Mouse (Mus musculus): ENCODE results near the gene Cbfb. TPM values are rescaled to one million over a fixed set of nuclear protein-coding genes. Genes with fewer than 3 reads are reported as not detected.

Cbfb gene
- polyA plus RNA-seq, 1 experiment from 2014 or later = 60.0 TPM

DNA sequence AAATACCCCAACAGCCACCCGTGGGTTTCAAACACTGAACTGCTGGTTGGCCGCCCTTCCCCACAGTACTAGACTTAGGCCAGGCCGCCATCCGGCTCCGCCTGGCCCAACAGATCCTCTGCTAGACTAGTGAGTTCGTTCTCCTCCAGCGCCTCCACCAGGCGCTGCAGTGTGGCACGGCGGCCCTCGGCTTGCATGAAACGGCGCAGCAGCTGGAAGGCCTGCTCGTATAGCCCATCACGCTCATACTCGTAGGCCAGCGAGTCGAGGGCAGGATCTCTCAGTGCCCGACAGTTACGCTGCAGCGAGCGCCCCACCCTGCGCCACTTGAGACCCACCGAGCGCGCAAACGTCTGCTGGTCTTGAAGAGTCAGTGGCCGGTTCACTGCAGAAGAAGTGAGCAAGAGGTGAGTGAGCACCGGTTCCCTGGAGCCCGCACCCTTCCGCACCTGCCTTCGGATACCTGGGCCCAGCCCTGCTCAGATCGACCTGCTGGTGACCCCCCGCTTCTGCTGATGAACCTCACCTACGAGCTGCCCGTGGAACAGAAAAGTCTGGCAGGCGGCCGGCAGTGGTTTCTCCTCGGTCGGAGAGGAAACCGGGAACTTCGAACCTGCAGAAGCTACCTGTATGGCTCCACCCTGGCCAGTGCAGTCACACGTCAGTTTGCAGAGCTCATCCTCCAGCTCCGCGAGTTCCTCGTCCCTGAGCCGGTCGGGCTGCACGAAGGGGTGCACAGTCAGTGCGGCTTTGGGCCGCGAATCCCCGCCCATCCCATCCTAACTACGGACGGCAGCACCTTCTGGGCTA, 88.6 kb downstream of the Cbfb start:
- no peaks in the 10 kb centered on the region for H3K9me3 ChIP-seq
- peaks cover 91% of the 10 kb centered on the region for H3K27me3 ChIP-seq
- peaks cover 28% of the 10 kb centered on the region for H3K4me1 ChIP-seq
- peak overlapping the region; percentile 41 for H3K4me3 ChIP-seq (replicated peaks)
- H3K27ac ChIP-seq = no peak overlapping the region
- peak overlapping the region; percentile 68 for H3K4me2 ChIP-seq
- peak; percentile 42 for ATAC-seq (ENCODE audit: low FRiP score)
- 1% methylated on average over 55 of the region's 55 CpGs for WGBS
- H3K9ac ChIP-seq = peak overlapping the region; percentile 33; the same call in 1 of the 2 replicates
- H3K36me3 ChIP-seq (replicated peaks) = no peaks in the 10 kb centered on the region

- peak overlapping the region; percentile 68 for H3K4me2 ChIP-seq
- ATAC-seq (ENCODE audit: low FRiP score) = peak; percentile 66
- H3K4me1 ChIP-seq = peaks cover 29% of the 10 kb centered on the region
- H3K36me3 ChIP-seq (replicated peaks) = no peaks in the 10 kb centered on the region
- WGBS = 4% methylated on average over 30 of the region's 30 CpGs
- H3K27ac ChIP-seq = no peak overlapping the region
- peak overlapping the region; percentile 41 for H3K4me3 ChIP-seq (replicated peaks)
- no peaks in the 10 kb centered on the region for H3K9me3 ChIP-seq
- peaks cover 95% of the 10 kb centered on the region for H3K27me3 ChIP-seq
- H3K9ac ChIP-seq = peak overlapping the region; percentile 33; the same call in 1 of the 2 replicates
Observed at GRCm38 (mm10) chr8:105259721-105260320, 89.3 kb downstream of the Cbfb start.

GRCm38 (mm10) chr8:105260371-105261099, 90.1 kb downstream of the Cbfb start:
- Histone ChIP-seq H3K9me3 (no peaks in the 10 kb centered on the region), H3K4me3 (replicated peaks) (no peak overlapping the region), H3K4me2 (no peak overlapping the region), H3K27ac (no peak overlapping the region), H3K27me3 (peaks cover 95% of the 10 kb centered on the region), H3K4me1 (peaks cover 25% of the 10 kb centered on the region), H3K36me3 (replicated peaks) (no peaks in the 10 kb centered on the region), H3K9ac (no peak overlapping the region)
- 65% methylated on average over 7 of the region's 7 CpGs for WGBS
- ATAC-seq (ENCODE audit: low FRiP score) = no peak

- Histone ChIP-seq H3K4me1 (peaks cover 25% of the 10 kb centered on the region), H3K36me3 (replicated peaks) (no peaks in the 10 kb centered on the region), H3K27ac (no peak overlapping the region), H3K27me3 (peaks cover 95% of the 10 kb centered on the region), H3K4me3 (replicated peaks) (no peak overlapping the region), H3K4me2 (no peak overlapping the region), H3K9ac (no peak overlapping the region), H3K9me3 (0 out of 2 replicates have a peak, but pooled peaks cover 5% of the 10 kb centered on the region)
- no peak for ATAC-seq (ENCODE audit: low FRiP score)
- WGBS = 81% methylated on average over 12 of the region's 12 CpGs
Observed at GRCm38 (mm10) chr8:105261326-105261980, 91.0 kb downstream of the Cbfb start.

DNA sequence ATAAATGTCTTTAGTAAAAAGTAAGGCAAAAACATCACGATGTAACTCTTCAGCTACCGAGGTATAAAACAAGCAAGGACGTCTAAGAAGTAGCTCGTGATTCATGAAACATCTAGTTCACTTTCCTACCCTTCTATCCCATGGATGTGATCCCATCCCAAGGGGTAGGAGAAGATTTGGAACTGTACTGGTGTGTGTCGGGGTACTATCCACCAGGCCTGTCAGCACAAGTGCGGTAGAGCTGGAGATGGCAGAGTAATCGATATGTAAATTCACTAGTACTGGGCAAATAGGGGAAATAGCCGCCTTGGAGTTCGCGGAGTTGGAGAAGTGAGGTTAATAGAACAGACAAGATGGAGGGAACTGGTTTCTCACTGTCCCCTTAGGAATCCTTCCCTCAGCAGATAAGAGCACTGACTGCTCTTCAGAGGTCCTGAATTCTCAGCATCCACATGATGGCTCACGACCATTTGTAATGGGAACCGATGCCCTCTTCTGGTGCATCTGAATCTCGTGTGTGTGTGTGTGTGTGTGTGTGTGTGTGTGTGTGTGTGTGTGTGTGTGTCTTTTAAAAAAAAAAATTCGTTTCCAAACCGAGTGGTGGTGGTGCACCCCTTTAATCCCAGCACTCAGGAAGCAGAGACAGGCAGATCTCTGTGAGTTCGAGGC, 92.9 kb downstream of the Cbfb start:
- Histone ChIP-seq H3K9ac (no peak overlapping the region), H3K4me1 (peaks cover 30% of the 10 kb centered on the region), H3K4me2 (peak overlapping the region; percentile 90), H3K4me3 (replicated peaks) (peak overlapping the region; percentile 65; the same call in 1 of the 2 replicates), H3K36me3 (replicated peaks) (no peaks in the 10 kb centered on the region), H3K9me3 (0 out of 2 replicates have a peak, but pooled peaks cover 5% of the 10 kb centered on the region), H3K27me3 (peaks cover 96% of the 10 kb centered on the region), H3K27ac (no peak overlapping the region)
- 40% methylated on average over 16 of the region's 16 CpGs for WGBS
- ATAC-seq (ENCODE audit: low FRiP score) = no peak

DNA sequence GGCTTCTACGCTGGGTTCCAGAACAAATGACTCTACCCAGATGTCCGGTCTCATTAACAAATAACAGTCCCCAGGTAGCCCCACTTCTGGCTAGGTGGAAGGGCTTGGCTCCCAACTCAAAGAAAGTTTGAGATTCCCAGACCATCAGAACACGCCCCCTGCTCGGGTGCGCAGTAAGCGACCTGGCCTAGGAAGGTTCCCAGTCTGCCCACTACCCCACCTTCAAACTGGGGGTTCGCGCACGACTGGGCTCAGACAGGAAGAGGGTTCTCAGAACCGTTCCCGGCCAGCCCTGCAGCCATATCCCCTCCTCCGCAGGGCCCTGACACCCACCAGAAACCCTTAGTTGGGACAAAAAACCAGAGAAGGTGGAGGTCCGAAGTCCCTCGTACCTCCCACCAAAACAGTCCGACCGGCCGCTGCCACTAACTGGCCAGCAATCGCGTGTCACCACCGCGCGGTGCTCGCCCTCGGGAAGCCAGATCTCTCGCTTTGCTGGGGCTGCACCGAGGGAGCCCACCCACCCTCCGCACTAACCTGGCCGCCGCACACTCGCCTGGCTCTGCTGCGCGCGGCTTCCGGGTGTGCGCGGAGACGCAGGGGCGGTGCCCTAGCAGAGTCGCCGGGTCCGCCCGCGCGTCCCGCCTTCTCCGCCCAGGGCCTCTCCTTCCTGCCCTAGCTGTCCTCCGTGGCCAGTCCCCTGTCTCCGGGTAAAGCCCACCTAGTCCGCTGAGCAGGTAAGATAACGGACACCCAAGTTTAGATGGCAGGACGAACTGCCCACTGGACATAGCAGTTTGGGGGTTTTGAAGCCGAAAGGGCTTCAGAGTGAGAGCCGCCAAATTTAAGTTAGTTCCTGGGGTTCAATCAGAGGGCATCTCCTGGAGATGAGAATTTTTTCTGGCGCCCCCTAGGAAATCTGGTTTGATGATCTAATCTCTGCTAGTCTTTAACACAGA, 93.8 kb downstream of the Cbfb start, which contains the start of the genes Tradd and Fbxl8:
Gene Tradd, minus strand, starts transcription at position 586 of the 959 bp plus-strand sequence.
Gene Fbxl8, plus strand, starts transcription at position 625 of the 959 bp plus-strand sequence.
- WGBS = under 1% methylated on average over 54 of the region's 54 CpGs
- H3K9ac ChIP-seq = peak within 1 kb of the TSS; percentile 60
- H3K4me3 ChIP-seq (replicated peaks) = peak within 1 kb of the TSS; percentile 65
- H3K9me3 ChIP-seq = 0 out of 2 replicates have a peak, but pooled peaks cover 5% of the 10 kb centered on the region
- no peaks in the 10 kb centered on the region for H3K36me3 ChIP-seq (replicated peaks)
- H3K27me3 ChIP-seq = peaks cover 96% of the 10 kb centered on the region
- peak; percentile 42 for ATAC-seq (ENCODE audit: low FRiP score)
- H3K27ac ChIP-seq = no peak within 1 kb of the TSS
- H3K4me2 ChIP-seq = peak within 1 kb of the TSS; percentile 90
- H3K4me1 ChIP-seq = peaks cover 31% of the 10 kb centered on the region

DNA sequence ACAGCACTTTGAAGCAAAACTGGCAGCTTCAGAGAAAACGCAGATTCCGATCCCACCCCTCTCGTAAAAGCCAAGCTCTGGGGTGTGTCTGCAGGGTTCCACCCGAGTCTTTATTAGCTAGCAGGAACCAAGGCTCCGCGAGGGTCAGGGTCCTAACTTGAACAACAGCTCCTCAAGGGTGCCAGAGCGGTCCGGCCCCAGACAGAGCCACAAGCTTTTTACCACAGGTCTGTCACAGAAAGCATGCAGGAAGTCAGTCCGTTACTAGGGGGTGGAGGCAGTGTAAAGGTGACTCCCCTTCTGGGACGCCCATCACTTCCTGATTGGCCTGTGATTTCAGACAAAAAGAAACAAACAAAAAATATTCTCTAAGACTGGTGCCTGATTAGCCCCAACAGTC, 94.7 kb downstream of the Cbfb start:
- Histone ChIP-seq H3K9ac (no peak overlapping the region), H3K4me3 (replicated peaks) (peak overlapping the region; percentile 65; the same call in 1 of the 2 replicates), H3K27me3 (peaks cover 96% of the 10 kb centered on the region), H3K4me1 (peaks cover 33% of the 10 kb centered on the region), H3K4me2 (peak overlapping the region; percentile 90), H3K27ac (no peak overlapping the region), H3K9me3 (0 out of 2 replicates have a peak, but pooled peaks cover 5% of the 10 kb centered on the region), H3K36me3 (replicated peaks) (no peaks in the 10 kb centered on the region)
- 16% methylated on average over 10 of the region's 10 CpGs for WGBS
- ATAC-seq (ENCODE audit: low FRiP score) = no peak

- WGBS = 6% methylated on average over 13 of the region's 13 CpGs
- no peak overlapping the region for H3K4me3 ChIP-seq (replicated peaks)
- ATAC-seq (ENCODE audit: low FRiP score) = no peak
- H3K4me1 ChIP-seq = peaks cover 41% of the 10 kb centered on the region
- H3K27me3 ChIP-seq = peaks cover 97% of the 10 kb centered on the region
- H3K9ac ChIP-seq = no peak overlapping the region
- H3K36me3 ChIP-seq (replicated peaks) = no peaks in the 10 kb centered on the region
- H3K27ac ChIP-seq = no peak overlapping the region
- 0 out of 2 replicates have a peak, but pooled peaks cover 5% of the 10 kb centered on the region for H3K9me3 ChIP-seq
- H3K4me2 ChIP-seq = no peak overlapping the region
Observed at GRCm38 (mm10) chr8:105266775-105267174, 96.3 kb downstream of the Cbfb start.
